Mouse (Mus musculus) midbrain, embryonic 12.5 days (tissue): ENCODE measurements around the gene Tbc1d30. TPM values are rescaled to one million over a fixed set of nuclear protein-coding genes. Genes with fewer than 3 reads are reported as not detected.

ENCODE experiments used
- ATAC-seq: fragments of 200-750 bp; cut with Nextera tagmentation; 2 replicates; pipeline ENCODE4 v1.8.0; 2017; ENCODE audit warnings: low read depth, moderate TSS enrichment, moderate library complexity; ENCODE audit not compliant: low FRiP score
- H3K27ac ChIP-seq: fragments of 300-500 bp; sonication (generic); replicated peaks from 2 replicates; pipeline ENCODE4 v1.5.1; 2016; ENCODE audit warnings: mild to moderate bottlenecking
- H3K27me3 ChIP-seq: fragments of 300-500 bp; sonication (generic); 2 replicates; pipeline ENCODE4 v1.6.1; 2016; ENCODE audit warnings: mild to moderate bottlenecking
- H3K36me3 ChIP-seq: fragments of 300-500 bp; sonication (generic); 2 replicates; pipeline ENCODE4 v1.6.1; 2016
- H3K4me1 ChIP-seq: fragments of 300-500 bp; sonication (generic); 2 replicates; pipeline ENCODE4 v1.6.1; 2016
- H3K4me2 ChIP-seq: fragments of 300-500 bp; sonication (generic); replicated peaks from 2 replicates; pipeline ENCODE4 v1.6.1; 2016; ENCODE audit warnings: mild to moderate bottlenecking, moderate library complexity
- H3K4me3 ChIP-seq: fragments of 300-500 bp; sonication (generic); 2 replicates; pipeline ENCODE4 v1.5.1; 2016; ENCODE audit warnings: mild to moderate bottlenecking
- H3K9ac ChIP-seq: fragments of 300-500 bp; sonication (generic); replicated peaks from 2 replicates; pipeline ENCODE4 v1.6.1; 2016; ENCODE audit warnings: mild to moderate bottlenecking, moderate library complexity
- H3K9me3 ChIP-seq: fragments of 300-500 bp; sonication (generic); 2 replicates; pipeline ENCODE4 v1.6.1; 2016; ENCODE audit warnings: mild to moderate bottlenecking
- WGBS: fragments of 180-500 bp; shearing (Covaris S2); methylation state at CpG from one replicate; pipeline ENCODE4 v1.1.7; 2016; 5-methylcytosine and 5-hydroxymethylcytosine counted together
- polyA plus RNA-seq: library from polyadenylated mRNA; unstranded; fragments of >200 nt; fragmentation: Nextera tagmentation; extraction: Ambion mirVana; gene quantifications from 2 replicates; pipeline ENCODE4 v1.2.1, GENCODE M21; 2016

The Tbc1d30 gene
- polyA plus RNA-seq = 4.3 and 5.4 TPM in 2 replicates

DNA sequence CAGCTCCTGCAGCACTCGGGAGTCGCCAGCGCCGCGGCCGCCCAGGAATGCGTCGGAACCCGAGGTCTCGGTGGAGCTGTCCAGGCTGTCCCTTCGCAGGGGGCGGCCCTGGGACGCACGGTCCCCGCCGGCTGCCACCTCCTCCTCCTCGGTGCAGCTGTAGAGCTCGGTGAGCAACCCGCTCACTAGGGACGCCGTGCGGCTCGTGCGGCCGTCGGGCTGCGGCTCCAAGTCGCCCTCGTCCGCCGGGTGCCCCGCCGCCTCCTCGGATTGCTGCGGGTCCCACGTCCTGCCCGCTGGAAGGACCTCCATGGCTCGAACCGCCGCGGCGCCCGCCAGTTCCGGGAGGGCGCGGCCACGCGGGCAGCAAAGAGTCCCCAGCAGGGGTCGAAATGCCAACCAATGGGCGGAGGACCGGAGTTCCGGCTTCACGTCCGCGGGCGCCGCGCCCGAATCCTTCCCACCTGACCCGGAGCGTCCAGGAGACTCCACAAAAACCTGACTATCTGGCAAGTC lies at the start of gene Tbc1d30:
Gene Tbc1d30 (minus strand): TSS at position 213 of the 516 bp plus-strand sequence.
- Histone ChIP-seq H3K4me3 (peak within 1 kb of the TSS; percentile 53), H3K27ac (no peak within 1 kb of the TSS), H3K4me1 (peaks cover 14% of the 10 kb centered on the region), H3K9ac (peak within 1 kb of the TSS; percentile 49), H3K27me3 (peaks cover 38% of the 10 kb centered on the region), H3K9me3 (no peaks in the 10 kb centered on the region), H3K4me2 (peak within 1 kb of the TSS; percentile 95), H3K36me3 (no peaks in the 10 kb centered on the region)
- WGBS = under 1% methylated on average over 57 of the region's 61 CpGs
- ATAC-seq = peak; percentile 79

DNA sequence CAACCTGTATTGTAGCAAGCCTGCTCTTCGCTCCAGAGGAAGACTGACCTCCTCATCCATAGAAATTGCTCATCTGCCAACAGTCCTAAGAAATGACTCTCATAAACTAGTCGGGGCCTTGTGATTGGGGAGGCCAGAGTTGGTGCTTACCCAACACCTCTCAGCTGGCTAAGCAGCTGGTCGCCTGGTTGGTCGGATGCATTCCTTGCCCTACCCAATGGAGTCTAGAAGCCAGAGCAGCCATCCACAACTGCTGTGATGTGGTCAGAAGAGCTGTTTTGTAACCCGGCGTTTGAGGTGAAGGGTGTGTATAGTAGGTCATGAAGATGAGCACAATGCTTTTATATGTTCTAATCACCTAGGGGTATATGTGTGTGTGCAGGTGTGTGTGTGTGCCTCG lies 47.5 kb upstream of the Tbc1d30 start:
- Histone ChIP-seq H3K27me3 (no peaks in the 10 kb centered on the region), H3K4me2 (no peak overlapping the region), H3K9me3 (no peaks in the 10 kb centered on the region), H3K36me3 (peaks cover 34% of the 10 kb centered on the region), H3K9ac (no peak overlapping the region), H3K27ac (no peak overlapping the region), H3K4me1 (no peaks in the 10 kb centered on the region), H3K4me3 (no peak overlapping the region)
- WGBS = 91% methylated on average over 7 of the region's 7 CpGs
- no peak for ATAC-seq

DNA sequence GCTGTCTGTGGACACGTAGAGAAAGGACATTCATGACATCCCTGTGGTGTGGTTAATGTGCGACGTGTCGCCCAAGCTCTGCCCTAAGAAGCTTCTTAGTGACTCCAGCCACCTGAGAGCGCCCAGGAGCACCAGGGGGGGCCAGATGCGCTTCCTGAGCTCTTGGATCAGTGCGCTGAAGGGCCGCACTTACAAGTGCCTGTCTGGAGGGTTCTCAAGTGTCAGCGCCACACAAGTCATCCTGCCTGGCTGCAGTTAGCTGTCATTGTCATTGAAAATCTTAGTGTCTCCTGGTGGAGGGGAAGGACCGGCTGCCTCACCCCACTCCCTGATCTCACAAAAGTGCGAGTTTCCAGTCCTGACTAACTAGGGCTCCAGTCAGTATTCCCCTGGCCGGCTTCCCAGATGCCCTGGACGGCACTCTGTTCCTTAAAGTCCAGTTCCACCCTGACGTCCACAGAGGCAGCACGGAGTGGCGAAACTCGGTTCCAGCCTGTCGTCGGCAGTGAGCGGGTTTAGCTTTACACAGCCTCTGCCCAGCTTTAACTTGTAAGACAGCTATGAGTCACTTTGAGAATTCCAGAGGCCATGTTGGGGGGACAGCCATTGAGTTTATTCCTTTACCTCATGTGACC lies 44.6 kb upstream of the Tbc1d30 start:
- Histone ChIP-seq H3K9ac (no peak overlapping the region), H3K27me3 (no peaks in the 10 kb centered on the region), H3K9me3 (no peaks in the 10 kb centered on the region), H3K27ac (no peak overlapping the region), H3K4me1 (no peaks in the 10 kb centered on the region), H3K4me3 (no peak overlapping the region), H3K36me3 (peaks cover 63% of the 10 kb centered on the region), H3K4me2 (no peak overlapping the region)
- ATAC-seq = no peak
- WGBS = 89% methylated on average over 20 of the region's 20 CpGs

DNA sequence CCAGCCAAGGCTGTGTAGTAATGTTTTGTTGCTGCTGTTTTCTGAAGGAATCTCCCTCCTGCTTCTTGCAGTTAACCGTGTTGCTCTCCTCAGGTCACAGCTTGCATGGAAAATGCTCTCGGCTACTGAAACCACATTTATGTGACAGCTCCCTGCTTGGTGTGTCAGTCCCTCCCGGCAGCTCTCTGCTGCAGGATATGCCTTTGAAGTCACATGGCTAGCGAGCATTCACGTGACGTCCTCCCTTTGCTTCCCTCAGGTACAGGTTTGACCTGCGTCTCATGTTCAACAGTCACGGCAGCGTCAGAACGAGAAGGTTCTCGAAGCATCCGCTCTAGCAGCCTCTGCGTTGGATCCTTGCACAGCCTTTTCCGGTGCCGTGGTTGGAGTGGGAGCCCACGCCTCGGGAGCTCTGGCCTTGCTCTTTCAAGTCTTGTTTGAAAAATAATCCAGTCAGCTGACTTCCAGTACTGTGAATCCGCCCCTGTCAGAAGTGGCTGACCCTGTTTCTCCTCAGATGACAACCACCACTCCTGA lies 43.8 kb upstream of the Tbc1d30 start:
- Histone ChIP-seq H3K9me3 (no peaks in the 10 kb centered on the region), H3K4me2 (no peak overlapping the region), H3K27me3 (no peaks in the 10 kb centered on the region), H3K27ac (no peak overlapping the region), H3K4me3 (no peak overlapping the region), H3K9ac (no peak overlapping the region), H3K4me1 (no peaks in the 10 kb centered on the region), H3K36me3 (peaks cover 71% of the 10 kb centered on the region)
- no peak for ATAC-seq
- WGBS = 91% methylated on average over 18 of the region's 18 CpGs

DNA sequence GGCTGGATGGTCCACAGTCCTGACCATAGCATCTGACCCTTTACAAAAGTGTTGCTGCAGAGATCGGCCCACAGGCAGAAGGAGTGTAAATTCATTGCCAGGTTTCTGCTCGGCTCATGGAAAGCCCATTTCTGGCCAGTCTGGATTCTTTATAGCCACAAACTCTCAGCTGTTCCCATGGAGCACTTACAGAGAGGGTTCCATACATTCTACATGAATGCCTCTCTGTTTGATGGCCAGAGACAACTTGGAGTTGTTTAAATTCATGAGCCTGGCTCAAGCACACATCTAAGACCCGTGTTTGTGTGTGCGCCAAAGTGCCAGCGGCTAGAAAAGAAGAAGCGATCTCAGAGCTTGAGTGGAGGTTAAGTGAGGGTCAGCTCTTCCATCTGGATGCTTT lies 43.2 kb upstream of the Tbc1d30 start:
- no peak for ATAC-seq
- H3K36me3 ChIP-seq = peaks cover 77% of the 10 kb centered on the region
- no peak overlapping the region for H3K9ac ChIP-seq
- WGBS = 87% methylated on average over 6 of the region's 6 CpGs
- H3K9me3 ChIP-seq = no peaks in the 10 kb centered on the region
- no peak overlapping the region for H3K4me3 ChIP-seq
- H3K4me1 ChIP-seq = no peaks in the 10 kb centered on the region
- H3K4me2 ChIP-seq = no peak overlapping the region
- H3K27ac ChIP-seq = no peak overlapping the region
- H3K27me3 ChIP-seq = no peaks in the 10 kb centered on the region

DNA sequence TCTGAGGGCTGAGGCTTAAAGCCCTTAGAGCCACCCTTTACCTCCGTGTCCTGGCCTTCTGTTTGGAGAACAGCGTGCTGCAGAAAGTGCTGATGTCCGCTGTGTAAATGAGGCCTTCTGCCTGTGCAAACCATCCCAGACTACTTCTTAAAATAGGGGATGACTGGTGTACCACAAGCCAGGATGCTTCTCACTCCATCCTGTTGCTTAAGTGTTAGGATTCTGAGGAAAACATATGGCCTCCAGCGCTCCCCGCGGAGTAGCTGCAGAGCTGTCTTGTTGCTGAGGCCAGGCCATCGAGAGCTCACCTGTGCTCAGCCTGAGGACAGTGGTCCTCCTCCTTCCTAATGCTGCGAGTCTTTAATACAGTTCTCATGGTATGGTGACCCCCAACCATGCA lies 40.8 kb upstream of the Tbc1d30 start:
- 94% methylated on average over 8 of the region's 8 CpGs for WGBS

DNA sequence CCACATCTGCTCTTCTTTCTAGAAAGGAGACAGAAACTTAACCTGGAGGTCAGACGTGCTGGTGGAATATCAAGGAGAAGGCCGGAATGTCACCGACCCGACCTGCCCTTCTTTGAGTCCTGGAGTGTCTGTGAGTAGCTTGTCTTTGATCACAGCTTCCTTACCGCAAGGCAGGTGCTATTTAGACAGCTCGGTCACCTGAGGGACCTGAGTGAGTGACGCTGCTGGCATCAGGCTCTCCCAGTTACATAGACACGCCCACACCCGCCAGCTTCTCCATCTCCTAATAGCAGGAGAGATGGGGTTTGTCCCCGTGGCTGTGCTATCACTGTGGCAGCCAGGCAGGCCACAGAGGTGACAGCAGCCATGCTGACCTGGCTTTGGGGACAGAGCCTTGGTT lies 39.5 kb upstream of the Tbc1d30 start:
- Histone ChIP-seq H3K36me3 (peaks cover 86% of the 10 kb centered on the region), H3K4me1 (no peaks in the 10 kb centered on the region), H3K4me2 (no peak overlapping the region), H3K27me3 (no peaks in the 10 kb centered on the region), H3K9me3 (no peaks in the 10 kb centered on the region), H3K27ac (no peak overlapping the region), H3K4me3 (no peak overlapping the region), H3K9ac (no peak overlapping the region)
- ATAC-seq = no peak
- WGBS = 87% methylated on average over 10 of the region's 10 CpGs

More for the DNA sequence above, 40.8 kb upstream of the Tbc1d30 start:
- no peak overlapping the region for H3K9ac ChIP-seq
- no peaks in the 10 kb centered on the region for H3K4me1 ChIP-seq
- H3K4me3 ChIP-seq = no peak overlapping the region
- peaks cover 94% of the 10 kb centered on the region for H3K36me3 ChIP-seq
- no peaks in the 10 kb centered on the region for H3K9me3 ChIP-seq
- H3K4me2 ChIP-seq = no peak overlapping the region
- no peaks in the 10 kb centered on the region for H3K27me3 ChIP-seq
- no peak overlapping the region for H3K27ac ChIP-seq
- ATAC-seq = no peak

DNA sequence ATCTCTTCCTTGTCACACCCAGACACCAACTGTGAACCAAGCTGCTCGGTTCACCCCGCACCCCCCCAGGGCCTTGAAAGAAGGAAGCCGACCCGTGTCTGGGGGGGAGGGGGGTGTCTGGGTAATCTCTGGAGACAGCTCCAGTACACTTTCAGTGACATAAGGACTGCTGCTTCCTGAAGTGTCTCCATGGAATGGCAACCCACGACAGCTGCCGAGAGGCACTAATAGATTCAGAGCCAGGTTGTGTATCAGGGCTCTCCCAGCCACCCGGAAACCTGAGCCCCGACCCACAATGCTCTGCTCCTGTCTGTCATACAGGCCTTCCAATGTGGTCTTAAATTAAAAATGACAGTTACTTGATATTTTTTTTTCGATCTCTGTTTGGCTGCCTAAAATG lies 35.3 kb upstream of the Tbc1d30 start:
- H3K4me3 ChIP-seq = no peak overlapping the region
- WGBS = 74% methylated on average over 9 of the region's 9 CpGs
- peaks cover 85% of the 10 kb centered on the region for H3K36me3 ChIP-seq
- ATAC-seq = no peak
- no peaks in the 10 kb centered on the region for H3K4me1 ChIP-seq
- H3K27ac ChIP-seq = no peak overlapping the region
- H3K9me3 ChIP-seq = no peaks in the 10 kb centered on the region
- no peak overlapping the region for H3K9ac ChIP-seq
- H3K27me3 ChIP-seq = no peaks in the 10 kb centered on the region
- no peak overlapping the region for H3K4me2 ChIP-seq

DNA sequence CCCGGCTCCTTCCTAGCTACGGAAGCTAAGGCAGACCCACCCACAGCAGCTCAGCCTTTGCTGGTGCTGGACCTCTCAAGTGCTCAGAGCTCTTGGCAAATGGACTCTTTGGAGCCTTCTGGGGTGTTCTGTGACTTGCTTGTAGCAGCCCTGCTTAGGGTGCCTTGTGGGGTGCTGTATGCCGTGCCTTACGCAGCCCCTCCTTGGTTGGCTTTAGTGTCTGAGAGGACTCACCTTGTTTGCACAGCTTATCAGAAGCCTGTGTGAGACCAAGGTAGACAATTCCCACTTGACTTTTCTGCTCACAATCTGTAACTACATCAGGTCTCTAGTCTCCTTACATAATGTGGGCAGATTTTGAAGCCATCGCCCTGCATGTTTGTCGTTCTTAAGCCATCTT lies 34.6 kb upstream of the Tbc1d30 start:
- no peak for ATAC-seq
- no peaks in the 10 kb centered on the region for H3K9me3 ChIP-seq
- H3K4me1 ChIP-seq = no peaks in the 10 kb centered on the region
- no peaks in the 10 kb centered on the region for H3K27me3 ChIP-seq
- H3K36me3 ChIP-seq = peaks cover 85% of the 10 kb centered on the region
- no peak overlapping the region for H3K9ac ChIP-seq
- no peak overlapping the region for H3K4me2 ChIP-seq
- no peak overlapping the region for H3K4me3 ChIP-seq
- H3K27ac ChIP-seq = no peak overlapping the region
- 92% methylated on average over 6 of the region's 6 CpGs for WGBS

DNA sequence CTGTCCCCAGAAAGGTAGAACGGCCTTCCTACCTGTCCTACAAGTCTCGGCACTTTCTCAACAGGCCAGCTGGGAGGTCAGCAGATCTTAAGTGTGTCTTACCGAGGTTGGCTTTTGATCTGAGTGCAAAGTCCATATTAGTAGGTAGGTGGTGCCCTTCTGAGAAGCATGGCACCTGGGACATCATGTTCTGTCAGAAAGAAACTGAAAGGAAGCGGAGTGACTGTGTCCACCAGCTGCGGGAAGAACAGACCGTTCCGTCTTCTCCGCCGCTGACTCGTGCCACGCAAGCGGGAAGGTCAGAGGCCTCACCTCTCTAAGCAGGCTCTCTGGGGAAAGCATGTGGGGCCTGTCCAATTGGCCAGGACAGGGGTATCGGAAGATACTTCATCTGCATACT lies 33.6 kb upstream of the Tbc1d30 start:
- no peaks in the 10 kb centered on the region for H3K27me3 ChIP-seq
- ATAC-seq = no peak
- H3K4me1 ChIP-seq = no peaks in the 10 kb centered on the region
- H3K36me3 ChIP-seq = peaks cover 85% of the 10 kb centered on the region
- no peak overlapping the region for H3K4me2 ChIP-seq
- no peak overlapping the region for H3K27ac ChIP-seq
- WGBS = 96% methylated on average over 13 of the region's 13 CpGs
- no peak overlapping the region for H3K4me3 ChIP-seq
- no peaks in the 10 kb centered on the region for H3K9me3 ChIP-seq
- H3K9ac ChIP-seq = no peak overlapping the region

DNA sequence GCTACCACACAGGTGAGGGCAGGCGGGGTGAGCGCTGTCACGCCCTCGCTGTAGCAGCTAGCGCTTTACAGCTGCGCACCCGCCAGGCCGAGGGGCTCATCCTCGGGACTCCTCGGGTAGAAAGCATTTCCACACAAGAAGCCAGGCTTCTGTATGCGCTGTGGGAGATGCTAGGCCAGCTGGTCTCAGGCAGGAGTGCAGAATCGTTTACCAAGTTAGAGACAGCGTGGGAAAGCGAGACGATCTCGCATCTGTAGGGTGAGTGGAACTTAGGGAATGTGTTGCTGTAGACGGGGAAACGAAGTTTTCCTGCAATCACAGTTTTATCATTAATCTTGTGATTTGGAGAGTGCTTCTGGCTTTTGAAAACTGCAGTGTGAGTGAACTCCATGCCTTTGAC lies 30.2 kb upstream of the Tbc1d30 start:
- Histone ChIP-seq H3K9me3 (no peaks in the 10 kb centered on the region), H3K36me3 (peaks cover 91% of the 10 kb centered on the region), H3K27ac (no peak overlapping the region), H3K9ac (no peak overlapping the region), H3K4me3 (no peak overlapping the region), H3K4me2 (no peak overlapping the region), H3K4me1 (no peaks in the 10 kb centered on the region), H3K27me3 (no peaks in the 10 kb centered on the region)
- WGBS = 95% methylated on average over 18 of the region's 18 CpGs
- no peak for ATAC-seq

DNA sequence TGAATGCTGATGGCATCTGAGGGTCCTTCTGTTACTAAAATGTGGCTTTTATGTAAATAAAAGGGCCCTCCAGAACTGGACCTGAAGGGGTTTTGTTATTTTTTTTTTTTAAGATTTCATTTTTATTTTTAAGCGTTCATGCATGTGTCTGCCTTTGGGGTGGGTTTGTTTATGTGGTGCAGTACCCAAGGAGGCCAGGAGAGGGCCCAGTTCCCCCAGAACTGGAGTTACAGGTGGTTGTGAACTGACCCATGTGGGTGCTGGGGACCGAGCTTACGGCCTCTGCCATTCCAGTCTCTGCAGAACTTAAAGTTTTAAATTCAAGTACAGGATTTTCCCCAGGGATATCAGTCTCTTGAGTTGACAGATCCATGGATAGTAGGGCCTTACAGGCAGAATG lies 28.3 kb upstream of the Tbc1d30 start:
- Histone ChIP-seq H3K4me1 (no peaks in the 10 kb centered on the region), H3K9ac (no peak overlapping the region), H3K4me3 (no peak overlapping the region), H3K4me2 (no peak overlapping the region), H3K36me3 (peaks cover 90% of the 10 kb centered on the region), H3K27me3 (no peaks in the 10 kb centered on the region), H3K27ac (no peak overlapping the region), H3K9me3 (no peaks in the 10 kb centered on the region)
- 99% methylated on average over 3 of the region's 3 CpGs for WGBS
- no peak for ATAC-seq
